Mouse (Mus musculus): Measurements from ENCODE around the gene Rnf180. TPM values are rescaled to one million over a fixed set of nuclear protein-coding genes. Genes with fewer than 3 reads are reported as not detected.
A peak's percentile ranks its signal among the peaks of the same experiment; 100 is the strongest.
"Not testable (repeated sequence)": the region's sequence is repeated elsewhere in the genome, so short reads cannot be mapped to it uniquely, and the experiment has no call there.

The Rnf180 gene
- polyA plus RNA-seq (2015; fragmentation: Nextera tagmentation; extraction: Ambion mirVana): 1.0 and 1.1 TPM in 2 replicates

DNA sequence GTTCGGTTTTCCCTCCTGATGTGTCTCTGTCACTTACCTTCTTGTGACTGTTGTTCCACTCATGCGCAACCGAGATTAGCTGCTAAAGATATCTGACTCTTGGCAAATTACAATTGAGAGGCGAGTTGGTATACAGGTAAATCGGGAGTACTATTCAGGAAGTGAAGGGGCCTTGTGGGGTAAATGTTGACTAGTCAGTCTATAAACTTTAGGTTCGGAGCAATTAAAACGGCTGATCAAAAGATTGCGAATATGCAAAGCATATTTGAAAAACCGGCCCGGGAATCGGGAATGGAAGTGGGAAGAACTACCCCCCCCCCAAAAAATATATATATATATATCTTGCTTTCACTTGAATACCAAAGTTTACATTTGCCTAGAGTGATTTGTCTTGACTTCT, at the start of gene Rnf180:
Gene Rnf180 (minus strand): TSS at position 101 of the 400 bp plus-strand sequence.
- peak within 1 kb of the TSS; percentile 59 for H3K4me3 ChIP-seq (ENCODE audit: low read depth, low read length)
- H3K36me3 ChIP-seq (replicated peaks; ENCODE audit: insufficient read depth, low read length): no peaks in the 10 kb centered on the region
- WGBS (ENCODE audit: insufficient replicate concordance): 52% methylated on average over 11 of the region's 11 CpGs
- peak within 1 kb of the TSS; percentile 98 for H3K4me2 ChIP-seq (ENCODE audit: low read depth, low read length)
- no peaks in the 10 kb centered on the region for H3K9me3 ChIP-seq (ENCODE audit: low read length)
- H3K9ac ChIP-seq (replicated peaks): peak within 1 kb of the TSS; percentile 61
- no peak within 1 kb of the TSS for H3K27ac ChIP-seq (ENCODE audit: low read depth)
- H3K27me3 ChIP-seq (ENCODE audit: insufficient read depth, low read length): peaks cover 4% of the 10 kb centered on the region; the same call in 1 of the 2 replicates
- peaks cover 6% of the 10 kb centered on the region for H3K4me1 ChIP-seq (ENCODE audit: insufficient read depth)
- DNase-seq (no peak), ATAC-seq (no peak)
- TF ChIP-seq EP300 (IDR thresholded peaks at IDR 0.05; ENCODE audit: low read depth) (no peak), CTCF (IDR thresholded peaks at IDR 0.05; ENCODE audit: low read depth) (no peak)

GRCm38 (mm10) chr13:105331199-105331968, 36.8 kb upstream of the Rnf180 start:
- H3K4me2 ChIP-seq (ENCODE audit: low read depth, low read length): no peak overlapping the region
- H3K27ac ChIP-seq (ENCODE audit: low read depth): no peak overlapping the region
- H3K36me3 ChIP-seq (replicated peaks; ENCODE audit: insufficient read depth, low read length): no peaks in the 10 kb centered on the region
- H3K27me3 ChIP-seq (ENCODE audit: insufficient read depth, low read length): no peaks in the 10 kb centered on the region
- H3K9me3 ChIP-seq (ENCODE audit: low read length): no peaks in the 10 kb centered on the region
- no peak for DNase-seq
- no peak overlapping the region for H3K9ac ChIP-seq (replicated peaks)
- ATAC-seq: no peak
- no peaks in the 10 kb centered on the region for H3K4me1 ChIP-seq (ENCODE audit: insufficient read depth)
- TF ChIP-seq CTCF (IDR thresholded peaks at IDR 0.05; ENCODE audit: low read depth) (no peak), EP300 (IDR thresholded peaks at IDR 0.05; ENCODE audit: low read depth) (no peak)
- 57% methylated on average over 5 of the region's 5 CpGs for WGBS (ENCODE audit: insufficient replicate concordance)
- no peak overlapping the region for H3K4me3 ChIP-seq (ENCODE audit: low read depth, low read length)

GRCm38 (mm10) chr13:105326946-105327345, 32.3 kb upstream of the Rnf180 start:
- Histone ChIP-seq H3K27me3 (ENCODE audit: insufficient read depth, low read length) (no peaks in the 10 kb centered on the region), H3K9me3 (ENCODE audit: low read length) (no peaks in the 10 kb centered on the region), H3K9ac (replicated peaks) (no peak overlapping the region), H3K27ac (ENCODE audit: low read depth) (no peak overlapping the region), H3K4me1 (ENCODE audit: insufficient read depth) (no peaks in the 10 kb centered on the region), H3K4me3 (ENCODE audit: low read depth, low read length) (no peak overlapping the region), H3K36me3 (replicated peaks; ENCODE audit: insufficient read depth, low read length) (no peaks in the 10 kb centered on the region), H3K4me2 (ENCODE audit: low read depth, low read length) (no peak overlapping the region)
- TF ChIP-seq CTCF (IDR thresholded peaks at IDR 0.05; ENCODE audit: low read depth): no peak
- no peak for TF ChIP-seq EP300 (IDR thresholded peaks at IDR 0.05; ENCODE audit: low read depth)
- WGBS (ENCODE audit: insufficient replicate concordance): 51% methylated on average over 1 of the region's 1 CpGs
- ATAC-seq (no peak), DNase-seq (no peak)

GRCm38 (mm10) chr13:105316926-105317325, 22.3 kb upstream of the Rnf180 start:
- Histone ChIP-seq H3K36me3 (replicated peaks; ENCODE audit: insufficient read depth, low read length) (no peaks in the 10 kb centered on the region), H3K27me3 (ENCODE audit: insufficient read depth, low read length) (no peaks in the 10 kb centered on the region), H3K4me2 (ENCODE audit: low read depth, low read length) (no peak overlapping the region), H3K27ac (ENCODE audit: low read depth) (no peak overlapping the region), H3K9me3 (ENCODE audit: low read length) (no peaks in the 10 kb centered on the region), H3K4me3 (ENCODE audit: low read depth, low read length) (no peak overlapping the region), H3K9ac (replicated peaks) (no peak overlapping the region), H3K4me1 (ENCODE audit: insufficient read depth) (no peaks in the 10 kb centered on the region)
- ATAC-seq: no peak
- WGBS (ENCODE audit: insufficient replicate concordance): 71% methylated on average over 1 of the region's 1 CpGs
- TF ChIP-seq CTCF (IDR thresholded peaks at IDR 0.05; ENCODE audit: low read depth): no peak
- TF ChIP-seq EP300 (IDR thresholded peaks at IDR 0.05; ENCODE audit: low read depth): no peak
- no peak for DNase-seq

- DNase-seq (no peak), ATAC-seq (no peak)
- Histone ChIP-seq H3K9me3 (ENCODE audit: low read length) (no peaks in the 10 kb centered on the region), H3K4me2 (ENCODE audit: low read depth, low read length) (no peak overlapping the region), H3K27ac (ENCODE audit: low read depth) (no peak overlapping the region), H3K36me3 (replicated peaks; ENCODE audit: insufficient read depth, low read length) (no peaks in the 10 kb centered on the region), H3K4me1 (ENCODE audit: insufficient read depth) (no peaks in the 10 kb centered on the region), H3K9ac (replicated peaks) (no peak overlapping the region), H3K27me3 (ENCODE audit: insufficient read depth, low read length) (no peaks in the 10 kb centered on the region), H3K4me3 (ENCODE audit: low read depth, low read length) (no peak overlapping the region)
- TF ChIP-seq CTCF (IDR thresholded peaks at IDR 0.05; ENCODE audit: low read depth) (no peak), EP300 (IDR thresholded peaks at IDR 0.05; ENCODE audit: low read depth) (no peak)
- 63% methylated on average over 6 of the region's 6 CpGs for WGBS (ENCODE audit: insufficient replicate concordance)
Observed at GRCm38 (mm10) chr13:105316009-105316408, 21.4 kb upstream of the Rnf180 start.

DNA sequence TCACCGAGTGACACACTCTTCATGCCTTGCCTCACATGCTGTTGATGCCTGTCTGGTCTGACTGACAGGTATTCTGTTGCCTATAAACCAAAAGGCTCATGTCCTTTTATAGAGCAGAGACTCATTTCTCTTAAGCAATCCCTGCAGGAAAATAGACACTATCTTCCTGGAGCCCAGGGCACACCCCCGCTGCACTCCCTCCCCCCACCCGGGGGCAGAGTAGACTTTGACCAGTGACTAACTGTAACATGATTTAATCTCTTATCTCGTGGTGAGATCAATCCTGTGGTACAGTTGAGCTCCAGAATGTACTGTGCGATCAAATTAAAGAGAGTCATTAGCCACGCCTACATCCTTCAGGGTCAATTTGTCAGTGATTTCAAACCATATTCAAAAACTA, 18.1 kb upstream of the Rnf180 start:
- Histone ChIP-seq H3K4me2 (ENCODE audit: low read depth, low read length) (no peak overlapping the region), H3K9me3 (ENCODE audit: low read length) (no peaks in the 10 kb centered on the region), H3K36me3 (replicated peaks; ENCODE audit: insufficient read depth, low read length) (no peaks in the 10 kb centered on the region), H3K9ac (replicated peaks) (no peak overlapping the region), H3K27ac (ENCODE audit: low read depth) (no peak overlapping the region), H3K4me3 (ENCODE audit: low read depth, low read length) (no peak overlapping the region), H3K4me1 (ENCODE audit: insufficient read depth) (no peaks in the 10 kb centered on the region), H3K27me3 (ENCODE audit: insufficient read depth, low read length) (no peaks in the 10 kb centered on the region)
- peak; percentile 49 for ATAC-seq
- TF ChIP-seq CTCF (IDR thresholded peaks at IDR 0.05; ENCODE audit: low read depth) (no peak), EP300 (IDR thresholded peaks at IDR 0.05; ENCODE audit: low read depth) (no peak)
- no peak for DNase-seq
- WGBS (ENCODE audit: insufficient replicate concordance): 48% methylated on average over 6 of the region's 6 CpGs

- not testable (repeated sequence) for H3K27me3 ChIP-seq (ENCODE audit: insufficient read depth, low read length); H3K27ac ChIP-seq (ENCODE audit: low read depth); H3K36me3 ChIP-seq (replicated peaks; ENCODE audit: insufficient read depth, low read length); H3K4me1 ChIP-seq (ENCODE audit: insufficient read depth); DNase-seq; H3K9ac ChIP-seq (replicated peaks); H3K4me2 ChIP-seq (ENCODE audit: low read depth, low read length); H3K4me3 ChIP-seq (ENCODE audit: low read depth, low read length); H3K9me3 ChIP-seq (ENCODE audit: low read length)
- 39% methylated on average over 4 of the region's 4 CpGs for WGBS (ENCODE audit: insufficient replicate concordance)
- peak; percentile 76 for ATAC-seq
Observed at GRCm38 (mm10) chr13:105310562-105310961, 15.9 kb upstream of the Rnf180 start.

All from liver, postnatal 0 days (tissue).